Mouse (Mus musculus) midbrain, embryonic 11.5 days (tissue): Measurements from ENCODE around the gene Tomm6. TPM values are rescaled to one million over a fixed set of nuclear protein-coding genes. Genes with fewer than 3 reads are reported as not detected.
A peak's percentile ranks its signal among the peaks of the same experiment; 100 is the strongest.

ENCODE experiments used
- ATAC-seq: fragments of 200-750 bp; cut with Nextera tagmentation; 2 replicates; pipeline ENCODE4 v1.8.0; 2017; ENCODE audit warnings: moderate TSS enrichment, moderate library complexity; ENCODE audit not compliant: low FRiP score
- DNase-seq: peaks from one replicate; pipeline ENCODE4 v3.0.0; 2015; ENCODE audit warnings: low spot score; ENCODE audit errors: missing footprints
- H3K27ac ChIP-seq: fragments of 300-500 bp; sonication (generic); 2 replicates; pipeline ENCODE4 v1.5.1; 2014; ENCODE audit warnings: low read depth, low read length
- H3K27me3 ChIP-seq: fragments of 300-500 bp; sonication (generic); 2 replicates; pipeline ENCODE4 v1.6.1; 2014; ENCODE audit warnings: mild to moderate bottlenecking, low read length, moderate library complexity, mixed read lengths; ENCODE audit not compliant: control insufficient read depth, insufficient read depth
- H3K36me3 ChIP-seq: fragments of 300-500 bp; sonication (generic); 2 replicates; pipeline ENCODE4 v1.6.1; 2014; ENCODE audit warnings: mild to moderate bottlenecking, low read length, moderate library complexity, mixed read lengths; ENCODE audit not compliant: control insufficient read depth, insufficient read depth
- H3K4me1 ChIP-seq: fragments of 300-500 bp; sonication (generic); 2 replicates; pipeline ENCODE4 v1.6.1; 2014; ENCODE audit warnings: low read length; ENCODE audit not compliant: control insufficient read depth, insufficient read depth
- H3K4me2 ChIP-seq: fragments of 300-500 bp; sonication (generic); 2 replicates; pipeline ENCODE4 v1.6.1; 2014; ENCODE audit warnings: mild to moderate bottlenecking, moderate library complexity
- H3K4me3 ChIP-seq: fragments of 300-500 bp; sonication (generic); 2 replicates; pipeline ENCODE4 v1.5.1; 2014; ENCODE audit warnings: low read depth, low read length
- H3K9ac ChIP-seq: fragments of 300-500 bp; sonication (generic); 2 replicates; pipeline ENCODE4 v1.6.1; 2014; ENCODE audit warnings: low read length
- H3K9me3 ChIP-seq: fragments of 300-500 bp; sonication (generic); 2 replicates; pipeline ENCODE4 v1.6.1; 2016; ENCODE audit warnings: low read length; ENCODE audit not compliant: control insufficient read depth
- WGBS: fragments of 180-500 bp; shearing (Covaris S2); extraction: QIAGEN DNeasy Blood & Tissue Kit; methylation state at CpG from one replicate; pipeline ENCODE4 v1.1.7; 2014; 5-methylcytosine and 5-hydroxymethylcytosine counted together
- polyA plus RNA-seq: library from polyadenylated mRNA; unstranded; fragments of >200 nt; fragmentation: Nextera tagmentation; extraction: Ambion mirVana; gene quantifications from 2 replicates; pipeline ENCODE4 v1.2.1, GENCODE M21; 2014

Gene Tomm6
- polyA plus RNA-seq, 1 experiment from 2014 or later, result 375 TPM

DNA sequence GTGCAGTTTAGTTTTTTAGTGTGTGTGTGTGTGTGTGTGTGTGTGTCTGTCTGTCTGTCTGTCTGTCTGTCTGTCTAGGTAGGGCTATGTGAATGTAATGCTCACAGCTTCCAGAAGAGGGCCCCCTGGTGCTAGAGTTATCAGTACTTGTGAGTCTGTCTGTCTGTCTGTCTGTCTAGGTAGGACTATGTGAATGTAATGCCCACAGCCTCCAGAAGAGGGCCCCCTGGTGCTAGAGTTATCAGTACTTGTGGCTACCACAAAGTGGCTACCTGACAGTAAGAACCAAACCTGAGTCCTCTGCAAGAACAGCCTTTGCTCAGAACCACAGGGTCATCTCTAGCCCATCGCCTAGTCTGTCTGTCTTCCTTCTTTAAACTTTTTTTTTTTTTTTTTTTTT is 41.5 kb downstream of the Tomm6 start:
- 63% methylated on average over 1 of the region's 1 CpGs for WGBS
- H3K9me3 ChIP-seq, result no peaks in the 10 kb centered on the region
- H3K27me3 ChIP-seq, result no peaks in the 10 kb centered on the region
- peaks cover 6% of the 10 kb centered on the region for H3K4me1 ChIP-seq
- no peak overlapping the region for H3K27ac ChIP-seq
- ATAC-seq (no peak), DNase-seq (peak; percentile 94)
- no peak overlapping the region for H3K4me2 ChIP-seq
- H3K9ac ChIP-seq, result no peak overlapping the region
- H3K4me3 ChIP-seq, result no peak overlapping the region
- H3K36me3 ChIP-seq, result no peaks in the 10 kb centered on the region

DNA sequence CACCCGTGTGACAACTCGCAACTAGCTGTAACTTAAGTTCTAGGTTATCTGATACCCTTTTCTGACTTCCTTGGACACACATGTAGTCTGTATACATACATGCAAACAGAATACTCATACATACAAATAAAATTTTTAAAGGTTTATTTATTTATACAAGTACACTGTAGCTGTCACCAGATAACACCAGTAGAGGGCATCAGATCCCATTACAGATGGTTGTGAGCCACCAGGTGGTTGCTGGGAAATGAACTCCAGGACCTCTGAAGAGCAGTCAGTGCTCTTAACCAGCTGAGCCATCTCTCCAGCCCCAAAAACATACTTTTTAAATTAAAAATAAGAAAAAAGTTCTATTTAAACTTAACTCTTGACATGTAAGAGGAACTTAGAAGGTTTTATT is 45.2 kb downstream of the Tomm6 start:
- Histone ChIP-seq H3K27me3 (no peaks in the 10 kb centered on the region), H3K4me2 (no peak overlapping the region), H3K27ac (no peak overlapping the region), H3K4me1 (peaks cover 6% of the 10 kb centered on the region; the same call in 1 of the 2 replicates), H3K36me3 (no peaks in the 10 kb centered on the region), H3K4me3 (no peak overlapping the region), H3K9me3 (no peaks in the 10 kb centered on the region), H3K9ac (no peak overlapping the region)
- DNase-seq (no peak), ATAC-seq (no peak)
- WGBS, result 82% methylated on average over 2 of the region's 2 CpGs

Other genes with a start within 250 kb of the Tomm6 start
- 25.5 TPM in 2 replicates for gene Taf8, start 186.1 kb downstream of the Tomm6 start, polyA plus RNA-seq
- gene Ccnd3, start 183.3 kb downstream of the Tomm6 start, polyA plus RNA-seq, result 175 and 194 TPM in 2 replicates
- 29.6 and 30.4 TPM in 2 replicates for gene Bysl, start 76.9 kb downstream of the Tomm6 start, polyA plus RNA-seq
- gene Med20, start 76.8 kb downstream of the Tomm6 start, polyA plus RNA-seq, result 39.0 and 41.2 TPM in 2 replicates
- gene Gm20517, start 76.8 kb downstream of the Tomm6 start, polyA plus RNA-seq, result 1.4 and 1.8 TPM in 2 replicates
- gene Usp49, start 57.7 kb downstream of the Tomm6 start, polyA plus RNA-seq, result 6.3 and 8.0 TPM in 2 replicates
- 7.0 and 9.3 TPM in 2 replicates for gene Frs3, start 644 bp upstream of the Tomm6 start, polyA plus RNA-seq
- 1.7 and 2.3 TPM in 2 replicates for gene Gm21981, start 6.1 kb upstream of the Tomm6 start, polyA plus RNA-seq
- 0.72 and 2.1 TPM in 2 replicates for gene Prickle4, start 6.3 kb upstream of the Tomm6 start, polyA plus RNA-seq
- not detected in 2 replicates for gene Pgc, start 38.5 kb upstream of the Tomm6 start, polyA plus RNA-seq
- 1.4 and 2.1 TPM in 2 replicates for gene Tfeb, start 48.6 kb upstream of the Tomm6 start, polyA plus RNA-seq
- gene Mdfi, start 146.3 kb upstream of the Tomm6 start, polyA plus RNA-seq, result 24.7 and 25.7 TPM in 2 replicates
- 24.6 and 27.5 TPM in 2 replicates for gene Foxp4, start 236.3 kb upstream of the Tomm6 start, polyA plus RNA-seq